Mouse (Mus musculus) ES-E14 (cell line): Measurements from ENCODE around the gene AU040320.

Source experiments
- CHD2 ChIP-seq: IDR thresholded peaks from 2 replicates; pipeline ENCODE4 v1.6.1; 2014; ENCODE audit warnings: mild to moderate bottlenecking, low read depth, low read length, inconsistent platforms
- HCFC1 ChIP-seq: IDR thresholded peaks from 2 replicates; pipeline ENCODE4 v1.6.1; 2012; ENCODE audit warnings: low read length, inconsistent platforms, borderline replicate concordance; ENCODE audit not compliant: insufficient read depth
- MAFK ChIP-seq: IDR thresholded peaks from 2 replicates; pipeline ENCODE4 v1.6.1; 2014; ENCODE audit warnings: mild to moderate bottlenecking, low read depth, low read length, inconsistent platforms; ENCODE audit not compliant: insufficient read depth
- ZC3H11A ChIP-seq: IDR thresholded peaks from 2 replicates; pipeline ENCODE4 v1.6.1; 2012; ENCODE audit warnings: low read depth, mild to moderate bottlenecking, inconsistent platforms, low read length, borderline replicate concordance
- ZNF384 ChIP-seq: IDR thresholded peaks from 2 replicates; pipeline ENCODE4 v1.6.1; 2012; ENCODE audit warnings: low read depth, low read length, inconsistent platforms

DNA sequence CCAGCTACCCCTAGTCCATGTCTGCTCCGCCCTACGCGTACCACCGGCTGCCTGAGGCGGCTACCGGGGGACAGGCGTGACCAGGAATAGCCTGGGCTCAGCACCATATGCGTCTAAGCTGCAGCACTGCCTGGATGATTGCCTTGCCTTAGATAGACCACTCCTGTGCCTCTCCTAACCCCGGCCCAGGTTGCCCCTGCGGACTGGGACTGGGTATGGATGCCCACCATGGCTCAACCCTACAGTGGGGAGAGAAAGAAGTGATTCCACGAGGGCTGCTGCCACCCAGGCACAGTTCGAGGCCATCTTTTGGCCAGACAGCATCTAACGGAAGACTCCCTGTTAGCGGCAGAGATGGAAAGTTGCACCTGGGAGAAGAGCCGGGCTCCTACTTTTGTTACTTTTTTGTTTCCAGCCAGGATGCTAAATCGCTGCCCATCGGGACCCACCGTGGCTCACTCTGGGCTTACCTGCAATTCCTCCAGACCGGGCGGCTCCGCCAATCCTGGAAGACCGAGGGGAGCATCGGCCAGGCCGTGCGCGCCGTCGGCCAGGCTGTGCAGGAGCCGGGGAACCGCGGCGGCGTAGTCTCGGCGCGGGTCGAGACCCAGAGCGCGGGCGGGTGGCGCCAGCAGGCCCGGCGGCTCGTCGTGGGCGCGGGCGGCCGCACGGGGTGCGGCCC, 18.5 kb upstream of the AU040320 start:
- TF ChIP-seq ZNF384 (no peak), CHD2 (no peak), HCFC1 (no peak), MAFK (no peak), ZC3H11A (no peak)
